Mouse (Mus musculus): ENCODE results near the gene Klre1. TPM values are rescaled to one million over a fixed set of nuclear protein-coding genes. Genes with fewer than 3 reads are reported as not detected.
"Not testable (repeated sequence)": the region's sequence is repeated elsewhere in the genome, so short reads cannot be mapped to it uniquely, and the experiment has no call there.

Gene Klre1
- polyA plus RNA-seq, 1 experiment from 2014 or later, result not detected

DNA sequence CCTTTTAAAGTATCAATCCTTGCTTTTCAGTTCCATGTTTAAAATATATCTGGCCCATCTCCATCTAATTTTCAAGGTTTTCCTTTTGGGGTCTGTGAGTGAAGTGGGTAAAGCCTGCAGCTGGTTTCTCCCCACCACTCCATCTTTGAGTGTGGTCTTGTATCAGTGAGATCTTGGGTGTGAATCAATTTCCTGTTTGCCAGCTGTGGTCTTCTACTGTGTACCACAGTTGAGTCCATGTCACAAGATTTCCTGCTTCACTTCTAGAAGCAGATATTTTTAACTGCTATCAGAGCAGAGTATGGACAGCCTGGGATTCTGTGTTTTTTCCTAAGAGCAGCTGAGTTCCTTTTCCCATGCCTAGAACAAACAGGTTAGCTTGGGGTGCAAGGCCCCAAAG is 30.7 kb downstream of the Klre1 start:
- H3K4me1 ChIP-seq, result no peaks in the 10 kb centered on the region
- H3K4me2 ChIP-seq (replicated peaks), result no peak overlapping the region
- no peaks in the 10 kb centered on the region for H3K27me3 ChIP-seq (replicated peaks)
- no peak overlapping the region for H3K4me3 ChIP-seq
- ATAC-seq (ENCODE audit: low FRiP score, low read depth), result no peak
- H3K27ac ChIP-seq, result no peak overlapping the region
- H3K36me3 ChIP-seq, result no peaks in the 10 kb centered on the region
- no peaks in the 10 kb centered on the region for H3K9me3 ChIP-seq
- H3K9ac ChIP-seq, result no peak overlapping the region

DNA sequence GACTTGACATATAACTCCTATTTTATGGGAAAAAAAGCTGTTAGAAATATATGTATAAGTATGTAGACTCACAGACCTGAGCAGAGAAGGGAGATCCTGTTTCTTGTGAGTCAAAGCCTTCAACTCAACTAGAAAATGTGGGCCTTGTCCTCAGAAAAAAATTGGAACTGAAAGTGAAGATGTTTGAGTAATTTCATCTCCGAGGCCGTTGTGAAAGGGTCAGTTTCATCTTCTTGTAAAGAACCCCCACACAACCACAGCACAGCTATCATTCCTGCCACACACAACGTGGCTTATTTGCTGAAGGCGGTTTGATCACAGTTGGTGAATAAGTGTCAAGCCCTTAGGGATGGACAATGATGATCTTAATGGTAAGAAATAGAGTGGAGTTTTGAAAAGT is 46.0 kb downstream of the Klre1 start, which contains the start of gene Klrk1:
TSS of gene Klrk1 (minus strand) at position 130 of the 400 bp plus-strand sequence.
- no peak within 1 kb of the TSS for H3K4me3 ChIP-seq
- ATAC-seq (ENCODE audit: low FRiP score, low read depth), result no peak
- WGBS, result 84% methylated on average over 4 of the region's 4 CpGs
- H3K27me3 ChIP-seq (replicated peaks), result no peaks in the 10 kb centered on the region
- no peaks in the 10 kb centered on the region for H3K9me3 ChIP-seq
- H3K4me2 ChIP-seq (replicated peaks), result no peak within 1 kb of the TSS
- no peaks in the 10 kb centered on the region for H3K36me3 ChIP-seq
- no peak within 1 kb of the TSS for H3K27ac ChIP-seq
- no peaks in the 10 kb centered on the region for H3K4me1 ChIP-seq
- no peak within 1 kb of the TSS for H3K9ac ChIP-seq

GRCm38 (mm10) chr6:129631046-129631445 is 53.3 kb downstream of the Klre1 start:
- 82% methylated on average over 2 of the region's 2 CpGs for WGBS
- not testable (repeated sequence) for ATAC-seq (ENCODE audit: low FRiP score, low read depth); H3K36me3 ChIP-seq

More at GRCm38 (mm10) chr6:129631046-129631445, 53.3 kb downstream of the Klre1 start:
- H3K4me1 ChIP-seq; H3K9me3 ChIP-seq; H3K9ac ChIP-seq; H3K4me2 ChIP-seq (replicated peaks); H3K4me3 ChIP-seq; H3K27ac ChIP-seq; H3K27me3 ChIP-seq (replicated peaks): not testable (repeated sequence)

Other genes starting within 250 kb of the Klre1 start
- gene 4922502D21Rik, start 246.1 kb upstream of the Klre1 start, polyA plus RNA-seq (2016; fragmentation: Nextera tagmentation; extraction: Ambion mirVana), result not detected in 2 replicates
- gene Clec12a, start 235.2 kb upstream of the Klre1 start, polyA plus RNA-seq (2016; fragmentation: Nextera tagmentation; extraction: Ambion mirVana), result 0.23 and 0.34 TPM in 2 replicates
- 0.19 TPM in 1 of 2 replicates, not detected in the other for gene Clec12b, start 192.0 kb upstream of the Klre1 start, polyA plus RNA-seq (2016; fragmentation: Nextera tagmentation; extraction: Ambion mirVana)
- gene Clec1b, start 180.6 kb upstream of the Klre1 start, polyA plus RNA-seq (2016; fragmentation: Nextera tagmentation; extraction: Ambion mirVana), result 7.4 and 8.2 TPM in 2 replicates
- 0.34 and 0.65 TPM in 2 replicates for gene Clec9a, start 169.0 kb upstream of the Klre1 start, polyA plus RNA-seq (2016; fragmentation: Nextera tagmentation; extraction: Ambion mirVana)
- 2.8 TPM in 2 replicates for gene Clec1a, start 125.9 kb upstream of the Klre1 start, polyA plus RNA-seq (2016; fragmentation: Nextera tagmentation; extraction: Ambion mirVana)
- gene Olr1, start 70.7 kb upstream of the Klre1 start, polyA plus RNA-seq (2016; fragmentation: Nextera tagmentation; extraction: Ambion mirVana), result 0.05 TPM in 1 of 2 replicates, not detected in the other
- not detected in 2 replicates for gene Tmem52b, start 65.3 kb upstream of the Klre1 start, polyA plus RNA-seq (2016; fragmentation: Nextera tagmentation; extraction: Ambion mirVana)
- 115 and 119 TPM in 2 replicates for gene Gabarapl1, start 44.7 kb upstream of the Klre1 start, polyA plus RNA-seq (2016; fragmentation: Nextera tagmentation; extraction: Ambion mirVana)
- not detected in 2 replicates for gene Klrd1, start 13.9 kb downstream of the Klre1 start, polyA plus RNA-seq (2016; fragmentation: Nextera tagmentation; extraction: Ambion mirVana)
- 0.15 and 0.34 TPM in 2 replicates for gene Klrk1, start 46.0 kb downstream of the Klre1 start, polyA plus RNA-seq (2016; fragmentation: Nextera tagmentation; extraction: Ambion mirVana)
- not detected in 2 replicates for gene Klrc3, start 65.4 kb downstream of the Klre1 start, polyA plus RNA-seq (2016; fragmentation: Nextera tagmentation; extraction: Ambion mirVana)
- gene Klrc2, start 82.8 kb downstream of the Klre1 start, polyA plus RNA-seq (2016; fragmentation: Nextera tagmentation; extraction: Ambion mirVana), result not detected in 2 replicates
- not detected in 2 replicates for gene Klrc1, start 101.1 kb downstream of the Klre1 start, polyA plus RNA-seq (2016; fragmentation: Nextera tagmentation; extraction: Ambion mirVana)
- not detected in 2 replicates for gene Klri1, start 139.2 kb downstream of the Klre1 start, polyA plus RNA-seq (2016; fragmentation: Nextera tagmentation; extraction: Ambion mirVana)
- not detected in 2 replicates for gene Klri2, start 162.6 kb downstream of the Klre1 start, polyA plus RNA-seq (2016; fragmentation: Nextera tagmentation; extraction: Ambion mirVana)
- gene Gm156, start 206.4 kb downstream of the Klre1 start, polyA plus RNA-seq (2016; fragmentation: Nextera tagmentation; extraction: Ambion mirVana), result not detected in 2 replicates